Mouse (Mus musculus): Measurements from ENCODE around the gene Stra6.

Stra6 gene

DNA sequence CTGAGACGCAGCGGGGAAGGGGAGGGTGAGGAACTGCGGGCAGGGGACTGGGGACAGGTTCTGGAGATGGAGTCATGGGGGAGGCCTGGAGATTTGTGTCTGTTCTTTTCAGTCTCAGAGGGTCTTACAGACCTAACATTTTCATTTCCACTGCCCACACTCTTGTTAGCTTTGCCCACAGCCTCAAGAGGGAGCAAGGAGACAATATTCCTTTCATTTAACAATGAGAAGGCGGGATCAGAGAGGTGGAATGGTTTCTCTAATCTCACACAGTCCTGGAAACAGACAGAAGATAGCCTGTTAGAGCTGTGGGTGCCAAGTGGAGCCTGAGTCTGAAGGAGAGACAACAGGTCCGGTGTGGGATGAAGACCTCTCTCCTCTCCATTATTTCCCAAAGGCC, 11.7 kb upstream of the Stra6 start:
- no peak for DNase-seq

DNA sequence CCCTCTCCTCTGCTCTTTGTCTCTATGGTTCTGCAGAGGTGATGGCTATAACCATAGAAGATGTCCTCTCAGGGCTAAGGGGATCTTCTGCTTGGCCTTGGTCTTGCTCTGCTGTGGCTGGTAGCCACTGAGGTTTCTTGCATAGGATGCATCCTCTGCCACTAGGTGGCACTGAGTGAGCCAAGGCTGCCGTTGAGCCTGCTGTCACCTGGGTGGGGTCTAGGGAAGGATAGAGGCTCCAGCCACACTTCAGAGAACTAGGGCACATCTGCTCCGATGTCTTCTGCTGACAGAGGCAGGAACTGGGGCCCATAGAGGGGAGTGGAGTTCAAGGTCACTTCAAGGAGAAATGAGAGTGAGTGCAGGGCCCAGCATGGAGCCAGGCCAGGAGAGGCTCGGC, 10.5 kb upstream of the Stra6 start:
- DNase-seq = peak; percentile 86 to 87

GRCm38 (mm10) chr9:58053544-58053943, 10.0 kb upstream of the Stra6 start:
- no peak for DNase-seq

- DNase-seq = no peak
Observed at GRCm38 (mm10) chr9:58054032-58054431, 9.6 kb upstream of the Stra6 start.

DNA sequence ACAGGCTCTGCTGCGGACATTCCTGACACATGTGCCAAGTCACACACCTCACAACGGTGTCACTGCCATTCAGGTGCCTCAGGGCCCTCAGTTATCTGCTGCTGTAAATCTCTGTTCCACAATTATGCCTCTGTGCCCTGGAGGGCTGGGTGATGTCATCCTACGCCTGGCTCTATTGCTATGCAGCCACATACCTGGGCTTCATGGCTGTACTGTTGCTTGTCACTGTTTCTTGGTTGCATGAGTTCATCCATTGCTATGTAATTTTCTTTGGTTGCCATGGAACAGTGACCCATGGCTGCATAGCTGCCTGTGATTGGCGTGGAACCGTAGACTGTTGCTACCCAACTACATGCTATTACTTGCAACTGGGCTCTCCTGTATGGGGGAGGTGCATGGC, 7.9 kb upstream of the Stra6 start:
- no peak for DNase-seq

GRCm38 (mm10) chr9:58059920-58060319, 3.7 kb upstream of the Stra6 start:
- no peak for DNase-seq

- DNase-seq = no peak
Observed at GRCm38 (mm10) chr9:58060677-58061667, 2.6 kb upstream of the Stra6 start.

DNA sequence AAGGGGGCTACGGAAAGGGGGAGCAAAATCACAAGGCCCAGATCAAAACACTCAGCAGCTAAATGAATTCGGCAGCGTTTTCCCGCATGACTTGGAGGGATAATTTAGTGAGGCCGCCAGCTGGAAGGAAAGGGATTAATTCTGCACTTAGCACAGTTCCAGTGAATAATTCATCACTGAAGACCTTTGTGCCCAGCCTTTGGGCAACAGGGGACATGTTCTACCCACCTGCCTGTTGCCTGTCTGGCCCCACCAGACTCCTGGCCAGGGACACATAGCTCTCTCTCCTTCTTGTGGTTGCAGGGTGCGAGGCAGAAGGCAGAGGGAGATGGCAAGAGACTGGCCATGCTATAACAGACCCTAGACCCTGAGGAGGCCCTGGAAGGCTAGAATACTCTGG, 1.9 kb downstream of the Stra6 start:
- DNase-seq = peak in 1 of 2 experiments; percentile 53

GRCm38 (mm10) chr9:58065977-58066730, 2.6 kb downstream of the Stra6 start:
- DNase-seq = peak in 1 of 2 experiments; percentile 61

GRCm38 (mm10) chr9:58066731-58067095, 3.1 kb downstream of the Stra6 start:
- peak in 1 of 2 experiments; percentile 66 for DNase-seq

GRCm38 (mm10) chr9:58067546-58067945, 4.0 kb downstream of the Stra6 start:
- peak; percentile 91 for DNase-seq

DNA sequence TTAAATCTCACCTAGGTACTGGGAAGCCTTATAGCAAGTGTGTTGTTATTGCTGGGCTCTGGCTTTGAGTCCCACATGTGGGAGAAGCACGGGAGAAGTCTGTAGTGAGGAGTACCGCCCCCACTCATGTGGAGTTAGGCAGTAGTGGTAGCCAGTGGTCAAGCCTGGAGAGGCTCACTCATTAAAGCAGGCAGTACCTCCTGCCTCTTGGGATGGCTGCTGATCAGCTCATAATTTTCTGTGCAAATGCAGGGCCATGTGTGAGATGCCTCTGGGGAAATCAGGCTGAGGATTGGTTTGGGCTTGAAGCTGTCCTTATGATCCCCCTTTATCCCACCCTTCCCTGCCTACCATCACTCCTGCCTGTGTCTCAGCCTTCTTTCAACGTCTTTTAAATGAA, 11.0 kb downstream of the Stra6 start:
- no peak for DNase-seq

DNA sequence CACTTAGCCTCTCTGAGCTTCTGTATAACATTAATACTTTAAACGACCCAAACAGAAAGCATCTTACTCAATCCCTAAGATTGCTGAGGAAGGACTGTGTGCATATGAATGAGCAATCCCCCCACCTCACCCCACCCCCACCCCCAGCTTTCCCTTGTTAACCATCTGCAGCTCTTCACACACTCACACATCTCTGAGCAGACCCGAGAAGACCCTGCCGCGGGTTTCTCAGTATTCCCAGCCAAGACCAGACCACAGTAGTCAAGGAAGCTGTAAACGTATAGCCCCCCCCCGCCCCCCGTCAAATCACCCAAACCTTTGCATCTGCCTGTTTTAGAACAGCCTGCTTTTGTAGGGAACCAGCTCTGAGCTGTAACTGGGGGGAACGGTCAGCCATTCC, 21.0 kb downstream of the Stra6 start:
- no peak for DNase-seq

- peak; percentile 87 to 91 for DNase-seq
Observed at GRCm38 (mm10) chr9:58085074-58085473, 21.5 kb downstream of the Stra6 start.

- no peak for DNase-seq
Observed at GRCm38 (mm10) chr9:58086203-58086602, 22.6 kb downstream of the Stra6 start.

GRCm38 (mm10) chr9:58086861-58087260, 23.3 kb downstream of the Stra6 start:
- DNase-seq = peak in 1 of 2 experiments; percentile 50

- DNase-seq = peak in 1 of 2 experiments; percentile 73
Observed at GRCm38 (mm10) chr9:58087277-58087998, 23.9 kb downstream of the Stra6 start.

DNA sequence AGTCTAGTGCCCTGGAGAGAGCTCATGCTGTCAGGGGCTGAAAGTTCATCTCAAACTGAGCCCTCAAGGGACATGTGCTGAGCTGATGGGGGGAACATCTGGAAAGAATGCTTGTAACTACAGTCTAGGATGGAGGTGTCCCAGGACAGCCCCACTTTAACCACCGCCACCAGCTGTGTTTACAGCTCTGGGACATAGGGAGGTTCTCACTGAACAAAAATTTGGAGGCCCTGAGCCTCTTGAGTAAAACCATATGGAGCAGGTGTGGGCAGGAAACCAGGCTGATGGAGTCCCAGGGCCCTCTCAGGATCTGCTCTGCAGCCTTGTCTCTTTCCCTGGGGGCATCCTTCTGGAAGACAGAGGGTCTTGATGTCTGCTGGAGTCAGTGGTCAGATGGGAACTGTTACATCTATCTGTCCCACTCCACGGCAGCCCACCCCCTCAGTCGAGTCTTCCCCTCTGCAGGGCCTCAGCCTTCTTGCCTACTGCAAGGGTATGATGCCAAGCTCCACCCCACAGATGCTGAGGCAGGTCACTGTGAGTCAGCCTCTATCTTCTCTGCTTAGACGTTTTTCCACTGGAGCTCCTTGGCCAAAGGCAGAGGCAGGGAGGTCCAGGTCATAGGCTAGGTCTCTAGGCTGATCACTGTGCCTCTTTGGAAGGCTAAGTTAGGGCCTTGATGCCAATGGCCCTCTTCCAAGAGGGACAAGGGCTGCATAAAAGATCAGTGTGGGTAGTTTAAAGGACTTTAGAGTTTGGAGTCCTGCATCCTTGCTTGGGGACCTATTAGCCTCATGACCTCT, 28.2 kb downstream of the Stra6 start:
- DNase-seq = no peak

DNA sequence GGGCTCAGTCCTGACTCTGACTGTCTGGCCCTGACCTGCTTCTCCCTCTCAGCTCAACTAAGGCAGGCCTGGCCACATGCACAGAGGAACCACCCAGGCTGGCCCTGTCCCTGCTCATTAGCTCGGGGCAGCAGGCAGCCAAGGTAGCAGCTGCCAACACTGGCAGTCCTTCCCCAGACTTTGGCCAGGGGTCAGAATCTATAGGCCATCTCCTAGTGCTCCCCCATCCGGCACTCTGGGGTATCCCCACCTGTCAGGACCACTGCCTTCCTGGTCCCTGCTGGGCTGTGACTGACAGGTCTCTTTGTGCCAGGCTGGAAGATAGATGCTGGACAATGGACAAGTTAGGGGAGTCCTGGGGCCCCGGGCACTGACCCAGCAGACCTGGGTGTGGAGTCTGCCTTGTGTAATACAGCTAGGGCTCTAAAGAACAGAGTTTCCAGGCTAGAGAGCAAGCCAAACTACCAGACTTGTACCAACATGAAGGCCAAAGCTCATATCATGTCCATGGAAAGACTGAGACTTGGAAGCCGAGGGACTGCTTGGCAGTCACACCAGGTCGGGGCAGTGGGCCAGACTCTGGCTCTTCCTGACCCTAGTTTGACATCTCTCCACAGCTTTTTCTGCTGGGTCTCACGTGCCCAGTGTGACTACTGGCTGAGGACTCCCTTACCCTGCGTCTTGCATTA, 29.1 kb downstream of the Stra6 start:
- peak; percentile 93 to 98 for DNase-seq

DNA sequence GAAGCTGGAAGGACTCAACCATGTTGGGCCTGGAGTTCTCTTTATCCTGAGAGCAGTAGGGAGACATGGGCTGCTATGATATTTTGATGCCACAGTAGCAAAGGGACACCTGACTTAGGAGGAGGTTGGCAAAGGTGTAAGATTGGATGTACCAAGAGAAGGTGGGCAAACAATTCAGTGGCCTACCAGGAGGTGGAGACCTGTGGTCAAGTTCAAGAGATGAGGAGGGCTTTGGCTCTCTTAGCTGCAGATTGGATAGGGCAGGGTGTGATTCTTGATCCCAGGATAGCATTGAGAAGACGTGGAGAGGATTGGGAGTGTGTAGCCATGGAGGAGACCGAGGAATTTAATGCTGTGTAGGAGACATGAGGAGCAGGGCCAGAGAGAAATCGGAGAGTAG, 30.2 kb downstream of the Stra6 start:
- DNase-seq = peak in 1 of 2 experiments; percentile 55

GRCm38 (mm10) chr9:58095977-58096376, 32.4 kb downstream of the Stra6 start:
- no peak for DNase-seq

Data from cerebellum, postnatal 14 days (tissue).